ENCODE assay signal across 16 mouse cellular contexts in the genomic region with DNA sequence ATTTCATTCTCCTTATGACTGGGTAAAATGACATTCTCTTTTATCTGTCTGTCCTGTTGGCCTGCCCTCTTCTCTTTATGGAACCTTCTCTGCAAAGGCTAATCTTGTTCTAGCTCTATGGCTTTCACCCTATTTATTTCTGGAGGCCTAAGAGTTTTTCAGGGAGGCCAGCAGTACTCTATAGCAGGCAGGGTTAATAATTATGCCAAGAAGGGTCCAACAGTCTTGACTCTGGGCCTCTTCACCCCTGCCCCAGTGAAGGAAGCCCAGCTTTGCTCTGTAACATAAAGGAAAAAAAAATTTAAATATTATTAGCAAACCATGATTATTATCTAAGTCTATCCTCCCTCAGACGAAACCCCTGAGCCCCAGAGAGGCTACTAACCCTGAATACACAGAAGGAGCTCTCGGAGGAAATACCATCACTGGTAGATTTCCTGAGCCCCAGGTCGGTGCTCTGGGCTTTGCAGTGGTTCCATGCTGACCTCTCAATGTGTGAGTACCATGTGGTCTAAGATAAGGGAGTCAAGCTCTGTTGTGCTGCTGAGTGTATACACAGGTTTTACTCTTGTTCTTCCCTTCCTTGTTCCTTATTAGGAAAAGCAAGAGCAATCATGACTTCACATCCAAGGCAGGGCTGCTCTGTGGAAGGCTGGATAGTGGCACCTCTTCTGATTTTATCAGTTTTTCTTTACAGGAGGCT. TPM values are rescaled to one million over a fixed set of nuclear protein-coding genes. Genes with fewer than 3 reads are reported as not detected.
A peak's percentile ranks its signal among the peaks of the same experiment; 100 is the strongest.
DNase-seq lines count a peak whose midpoint lies in the region; ATAC-seq lines count a peak whose summit lies in the region.
"Had no signal": no experiment of that assay in that cellular context is flagged by ENCODE, and none has a peak within 500 bp of the region (broad histone marks: within the 10 kb centered on the region; RNA-seq: fewer than 3 reads in every experiment).

No protein-coding gene starts in this region.

- no peak overlapping the region for H3K27ac ChIP-seq in heart, embryonic 12.5 days (ENCODE audit: poor library complexity, severe bottlenecking)
- H3K27ac ChIP-seq in hindbrain, embryonic 14.5 days = peak overlapping the region; percentile 91
- H3K27ac ChIP-seq in midbrain, embryonic 12.5 days (replicated peaks) = peak overlapping the region; percentile 90
- H3K27ac ChIP-seq in stomach, embryonic 15.5 days = peak overlapping the region; percentile 28; the same call in 1 of the 2 replicates
- H3K27ac ChIP-seq: left cerebral cortex, adult 2 months; limb, embryonic 15.5 days; lung, embryonic 15.5 days had no signal

- H3K27me3 ChIP-seq in heart, embryonic 12.5 days (replicated peaks) = no peaks in the 10 kb centered on the region
- H3K27me3 ChIP-seq in hindbrain, embryonic 14.5 days (ENCODE audit: control insufficient read depth, insufficient read depth, low read length) = no peaks in the 10 kb centered on the region
- no peaks in the 10 kb centered on the region for H3K27me3 ChIP-seq in midbrain, embryonic 12.5 days
- H3K27me3 ChIP-seq in stomach, embryonic 15.5 days (replicated peaks) = no peaks in the 10 kb centered on the region
- H3K27me3 ChIP-seq: limb, embryonic 15.5 days; lung, embryonic 15.5 days had no signal

- H3K4me3 ChIP-seq in heart, embryonic 12.5 days = no peak overlapping the region
- H3K4me3 ChIP-seq in hindbrain, embryonic 14.5 days (replicated peaks; ENCODE audit: low read length) = no peak overlapping the region
- no peak overlapping the region for H3K4me3 ChIP-seq in midbrain, embryonic 12.5 days
- no peak overlapping the region for H3K4me3 ChIP-seq in stomach, embryonic 15.5 days (replicated peaks)
- H3K4me3 ChIP-seq: left cerebral cortex, adult 2 months; limb, embryonic 15.5 days; lung, embryonic 15.5 days had no signal

- ATAC-seq in heart, embryonic 12.5 days (ENCODE audit: insufficient number of reproducible peaks, low FRiP score) = peak; percentile 53
- ATAC-seq in hindbrain, embryonic 14.5 days (ENCODE audit: low FRiP score) = no peak
- ATAC-seq in midbrain, embryonic 12.5 days (ENCODE audit: low FRiP score, low read depth) = no peak
- ATAC-seq in stomach, embryonic 15.5 days (ENCODE audit: insufficient read depth, low FRiP score, low read depth) = peak; percentile 59
- ATAC-seq in inflammation-experienced regulatory T-cells, adult 6 months = no peak

- DNase-seq in heart, adult 8-10 months (ENCODE audit: low spot score) = no peak
- DNase-seq in hindbrain, embryonic 14.5 days (ENCODE audit: low spot score) = no peak
- DNase-seq in right cerebral cortex, postnatal 36 days (ENCODE audit: low spot score in 2 of 2) = no peak
- no peak for DNase-seq in gastrocnemius, adult 18-20 months (ENCODE audit: low spot score)
- DNase-seq: B cell, adult 2 months; cerebellum, adult 11 months; gastrocnemius, postnatal 25 days; kidney, adult 18-20 months had no signal

- H3K4me2 ChIP-seq in heart, embryonic 12.5 days = no peak overlapping the region
- no peak overlapping the region; the same call in 1 of the 2 replicates for H3K4me2 ChIP-seq in hindbrain, embryonic 14.5 days (replicated peaks)
- peak overlapping the region; percentile 73; the same call in 1 of the 2 replicates for H3K4me2 ChIP-seq in midbrain, embryonic 12.5 days (replicated peaks)
- H3K4me2 ChIP-seq in stomach, embryonic 15.5 days = no peak overlapping the region
- H3K4me2 ChIP-seq: limb, embryonic 15.5 days; lung, embryonic 15.5 days had no signal

- no peaks in the 10 kb centered on the region for H3K9me3 ChIP-seq in heart, embryonic 12.5 days (replicated peaks)
- no peaks in the 10 kb centered on the region for H3K9me3 ChIP-seq in hindbrain, embryonic 14.5 days (ENCODE audit: control insufficient read depth, low read length)
- H3K9me3 ChIP-seq in midbrain, embryonic 12.5 days = no peaks in the 10 kb centered on the region
- H3K9me3 ChIP-seq in stomach, embryonic 15.5 days = no peaks in the 10 kb centered on the region
- H3K9me3 ChIP-seq: limb, embryonic 15.5 days; lung, embryonic 15.5 days had no signal

- H3K36me3 ChIP-seq in heart, embryonic 12.5 days = no peaks in the 10 kb centered on the region
- H3K36me3 ChIP-seq in hindbrain, embryonic 14.5 days (replicated peaks; ENCODE audit: control insufficient read depth, insufficient read depth) = no peaks in the 10 kb centered on the region
- no peaks in the 10 kb centered on the region for H3K36me3 ChIP-seq in midbrain, embryonic 12.5 days
- H3K36me3 ChIP-seq in stomach, embryonic 15.5 days = no peaks in the 10 kb centered on the region
- H3K36me3 ChIP-seq: limb, embryonic 15.5 days; lung, embryonic 15.5 days had no signal

- WGBS in heart, embryonic 12.5 days = 32% methylated on average over 3 of the region's 3 CpGs
- WGBS in hindbrain, embryonic 14.5 days = 61% methylated on average over 3 of the region's 3 CpGs
- WGBS in midbrain, embryonic 12.5 days = 62% methylated on average over 3 of the region's 3 CpGs
- WGBS in stomach, embryonic 15.5 days = 61% methylated on average over 3 of the region's 3 CpGs

- H3K4me1 ChIP-seq in heart, embryonic 12.5 days (replicated peaks) = peaks cover 16% of the 10 kb centered on the region
- peaks cover 26% of the 10 kb centered on the region for H3K4me1 ChIP-seq in hindbrain, embryonic 14.5 days (replicated peaks; ENCODE audit: control insufficient read depth, insufficient read depth, low read length)
- peaks cover 31% of the 10 kb centered on the region for H3K4me1 ChIP-seq in midbrain, embryonic 12.5 days
- peaks cover 4% of the 10 kb centered on the region for H3K4me1 ChIP-seq in stomach, embryonic 15.5 days

- H3K9ac ChIP-seq in heart, embryonic 12.5 days = no peak overlapping the region
- 0 out of 2 replicates have a peak overlapping the region, but pooled peaks have one; percentile 4 for H3K9ac ChIP-seq in hindbrain, embryonic 14.5 days
- no peak overlapping the region for H3K9ac ChIP-seq in midbrain, embryonic 12.5 days (replicated peaks)
- H3K9ac ChIP-seq in stomach, embryonic 15.5 days = no peak overlapping the region
- H3K9ac ChIP-seq: limb, embryonic 15.5 days; lung, embryonic 15.5 days had no signal

RNA-seq across cellular contexts. Expression of a gene that starts 1.6 kb away (rescaled TPM):
- 9.7 and 10.5 TPM in 2 replicates for polyA plus RNA-seq in heart, embryonic 12.5 days (2016; fragmentation: Nextera tagmentation; extraction: Ambion mirVana)
- total RNA-seq in heart, adult 8-10 months (2022) = 100 to 1,000 TPM in 3 of 4 experiments, 10 to 100 TPM in 1; 99.5 to 139 (median 123) TPM
- polyA plus RNA-seq in hindbrain, embryonic 14.5 days (2014; fragmentation: Nextera tagmentation; extraction: Ambion mirVana) = 38.1 and 39.0 TPM in 2 replicates
- polyA plus RNA-seq in midbrain, embryonic 12.5 days (2016; fragmentation: Nextera tagmentation; extraction: Ambion mirVana) = 27.2 and 27.6 TPM in 2 replicates
- 1.6 and 1.9 TPM in 2 replicates for polyA plus RNA-seq in stomach, embryonic 15.5 days (2015; fragmentation: Nextera tagmentation; extraction: Ambion mirVana)
- under 1 TPM; 0.06 to 0.44 (median 0.09) TPM for polyA plus RNA-seq in inflammation-experienced regulatory T-cells, adult 6 months (2017; shearing (Covaris generic))
- total RNA-seq in gastrocnemius, adult 18-20 months (2021) = 10 to 100 TPM; 32.6 to 36.5 TPM
- total RNA-seq: monocyte, adult 5-6 weeks had no signal

Comparison
In these comparisons a context has a peak if more than half of its experiments do, and no peak if none do; other contexts are left out.
1. ATAC-seq: peak in heart, embryonic 12.5 days (single experiment) and stomach, embryonic 15.5 days (single experiment); none in hindbrain, embryonic 14.5 days (single experiment), midbrain, embryonic 12.5 days (single experiment) and inflammation-experienced regulatory T-cells, adult 6 months (single experiment).